Mouse (Mus musculus) erythroblast, embryonic 14.5 days (primary cell): Measurements from ENCODE around the gene Keap1.

Source experiments
- GATA1 ChIP-seq: IDR thresholded peaks from 2 replicates; pipeline ENCODE4 v1.6.1; 2012; ENCODE audit warnings: low read length, inconsistent platforms, mixed read lengths
- TAL1 ChIP-seq: IDR thresholded peaks from 3 replicates; pipeline ENCODE4 v1.6.1; 2012; ENCODE audit warnings: low read length, inconsistent platforms, mixed read lengths

DNA sequence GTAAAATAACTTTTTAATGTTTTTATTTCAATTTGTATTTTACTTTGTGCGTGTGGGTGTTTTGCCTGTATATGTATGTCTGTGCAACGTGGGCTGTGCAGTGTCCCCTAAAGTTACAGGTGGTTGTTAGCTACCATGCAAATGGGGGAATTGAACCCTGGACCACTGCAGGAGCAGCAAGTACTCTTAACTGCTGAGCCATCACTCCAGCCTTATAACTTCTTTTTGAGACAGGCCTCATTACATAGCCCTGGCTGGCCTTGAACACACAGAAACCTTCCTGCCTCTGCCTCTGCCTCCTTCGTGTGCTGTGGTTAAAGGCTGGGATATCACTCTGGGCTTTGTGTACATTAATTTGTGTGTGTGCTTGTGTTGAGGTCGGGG is 296 bp upstream of the Keap1 start:
- TF ChIP-seq GATA1 (no peak), TAL1 (no peak)
